Mouse (Mus musculus): Measurements from ENCODE around the gene Sema7a.

GRCm38 (mm10) chr9:57931166-57931767 is 8.6 kb upstream of the Sema7a start:
- TF ChIP-seq CTCF (IDR thresholded peaks at IDR 0.05 in 2 of 3, conservative IDR thresholded peaks at IDR 0.05 in 1 of 3; ENCODE audit: control insufficient read depth in 1 of 3, insufficient read depth in 1 of 3, low read depth in 2 of 3, low read length in 3 of 3, poor library complexity in 1 of 3, severe bottlenecking in 1 of 3) (no peak), NRF1 (IDR thresholded peaks at IDR 0.05; ENCODE audit: insufficient read depth, low read depth, low read length, poor library complexity, severe bottlenecking) (no peak), POLR2A (IDR thresholded peaks at IDR 0.05; ENCODE audit: control insufficient read depth in 1 of 2, insufficient read depth in 1 of 2, low read depth in 1 of 2, low read length in 2 of 2, poor library complexity in 1 of 2) (no peak)

Measured in MEL (cell line).